Mouse (Mus musculus) c-Kit-positive CD71-positive TER-119-positive erythroid progenitor cells, embryonic 14.5 days (primary cell): ENCODE data around the gene Slc25a5.

Source experiments
- DNase-seq: peaks from one replicate; pipeline ENCODE4 v3.0.0-alpha.2; 2013; ENCODE audit warnings: low spot score

Gene Slc25a5

GRCm38 (mm10) chrX:36803189-36803588 is 7.7 kb downstream of the Slc25a5 start:
- no peak for DNase-seq

- no peak for DNase-seq
These were observed 8.7 kb downstream of the Slc25a5 start for GRCm38 (mm10) chrX:36804196-36804595.

DNA sequence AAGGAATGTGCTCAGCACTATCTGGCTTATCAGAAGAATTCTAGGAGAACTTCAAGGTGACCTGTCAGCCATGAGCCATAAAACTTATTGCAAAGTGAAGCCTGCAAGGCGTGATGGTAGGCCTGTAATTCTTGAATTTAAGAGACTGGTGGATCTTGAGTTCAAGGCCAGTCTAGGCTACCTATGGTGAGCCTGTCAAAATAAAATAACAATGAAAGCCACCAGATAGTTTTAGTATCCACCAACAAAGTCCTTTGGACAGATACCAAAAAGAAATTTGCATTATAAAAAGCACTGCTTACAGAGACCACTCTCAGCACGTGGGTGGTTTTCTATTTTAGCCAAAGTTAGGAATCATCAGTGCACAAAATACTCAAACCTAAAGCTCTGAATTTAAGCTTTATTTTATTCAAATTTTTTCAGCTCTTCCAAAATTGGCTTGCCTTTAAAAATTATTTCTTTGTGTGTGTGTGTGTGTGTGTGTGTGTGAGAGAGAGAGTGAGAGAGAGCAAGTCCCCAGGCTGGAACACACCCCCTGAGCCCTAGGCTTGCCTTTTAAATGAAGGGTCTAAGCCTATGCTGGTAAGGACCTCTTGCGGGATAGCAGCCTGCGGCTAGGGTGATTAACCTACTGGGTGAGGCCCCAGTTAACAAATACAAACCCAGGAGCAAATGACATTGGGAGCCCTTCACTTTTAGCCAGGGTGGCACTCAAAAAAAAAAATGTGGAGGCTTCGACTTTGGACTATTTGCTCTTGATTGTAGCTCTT is 10.2 kb downstream of the Slc25a5 start:
- DNase-seq, result no peak

DNA sequence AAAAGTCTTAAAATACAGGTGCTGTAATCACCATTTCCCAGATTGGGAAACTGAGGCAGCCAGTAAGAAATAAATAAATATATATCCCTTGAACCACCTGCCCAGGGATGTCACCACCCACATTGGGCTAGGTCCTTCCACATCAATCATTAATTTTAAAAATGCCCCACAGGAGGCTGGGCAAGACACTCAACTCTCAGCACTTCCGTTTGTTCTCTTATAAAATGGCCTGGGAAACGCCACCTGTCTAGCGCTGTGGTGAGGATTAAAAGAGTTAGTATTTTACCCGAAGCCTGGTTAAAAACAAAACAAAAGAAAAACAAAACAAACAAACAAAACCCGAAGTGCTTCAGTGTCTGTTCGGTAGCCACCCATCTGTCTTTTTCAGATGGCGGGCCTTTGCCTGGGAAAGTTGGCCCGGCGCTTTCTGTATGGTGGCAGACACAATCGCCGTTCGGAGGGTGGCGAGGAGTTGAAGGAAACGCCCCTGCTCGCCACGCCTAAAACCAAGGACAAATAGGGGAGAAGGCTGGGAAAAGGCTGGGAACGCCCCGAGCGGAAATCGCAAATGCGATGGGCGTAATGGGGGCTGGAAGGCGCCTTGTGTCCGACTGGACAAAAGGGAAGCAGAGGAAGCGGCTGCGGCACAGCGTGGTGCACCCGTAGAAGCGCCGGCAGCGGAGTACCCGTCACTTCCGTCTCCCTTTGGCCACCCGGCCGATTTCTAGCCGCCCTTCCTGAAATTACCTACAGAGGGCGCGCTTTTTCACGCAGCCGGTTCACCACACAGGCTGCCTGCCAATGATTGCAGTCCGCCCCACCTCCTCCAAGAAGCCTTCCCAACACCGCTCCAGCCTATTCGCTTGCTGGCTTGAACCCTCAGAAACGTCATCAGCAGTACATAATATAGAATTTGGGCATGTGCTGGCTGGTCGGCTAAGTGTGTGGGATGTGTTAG is 12.2 kb downstream of the Slc25a5 start:
- peak; percentile 82 for DNase-seq

GRCm38 (mm10) chrX:36808318-36808683 is 12.8 kb downstream of the Slc25a5 start:
- DNase-seq, result no peak

DNA sequence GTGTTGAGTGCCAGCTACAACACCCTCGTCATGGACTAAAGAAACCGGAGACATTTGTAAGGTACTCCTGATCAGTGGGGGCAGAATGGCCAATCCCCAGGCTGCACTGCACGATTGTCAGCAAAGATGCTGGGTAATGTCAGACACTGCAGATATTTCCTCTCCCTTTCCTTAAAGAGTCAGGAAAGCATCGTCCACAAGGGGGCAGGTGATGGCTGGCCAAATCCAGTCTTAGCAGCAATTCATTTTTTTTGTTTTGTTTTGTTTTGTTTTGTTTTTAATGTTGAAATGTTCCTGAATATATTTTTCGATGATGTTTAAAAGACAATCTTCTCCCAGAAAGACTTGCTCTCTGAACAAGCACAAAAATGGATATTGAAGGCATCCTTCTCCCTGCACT is 15.9 kb downstream of the Slc25a5 start:
- DNase-seq, result no peak

DNA sequence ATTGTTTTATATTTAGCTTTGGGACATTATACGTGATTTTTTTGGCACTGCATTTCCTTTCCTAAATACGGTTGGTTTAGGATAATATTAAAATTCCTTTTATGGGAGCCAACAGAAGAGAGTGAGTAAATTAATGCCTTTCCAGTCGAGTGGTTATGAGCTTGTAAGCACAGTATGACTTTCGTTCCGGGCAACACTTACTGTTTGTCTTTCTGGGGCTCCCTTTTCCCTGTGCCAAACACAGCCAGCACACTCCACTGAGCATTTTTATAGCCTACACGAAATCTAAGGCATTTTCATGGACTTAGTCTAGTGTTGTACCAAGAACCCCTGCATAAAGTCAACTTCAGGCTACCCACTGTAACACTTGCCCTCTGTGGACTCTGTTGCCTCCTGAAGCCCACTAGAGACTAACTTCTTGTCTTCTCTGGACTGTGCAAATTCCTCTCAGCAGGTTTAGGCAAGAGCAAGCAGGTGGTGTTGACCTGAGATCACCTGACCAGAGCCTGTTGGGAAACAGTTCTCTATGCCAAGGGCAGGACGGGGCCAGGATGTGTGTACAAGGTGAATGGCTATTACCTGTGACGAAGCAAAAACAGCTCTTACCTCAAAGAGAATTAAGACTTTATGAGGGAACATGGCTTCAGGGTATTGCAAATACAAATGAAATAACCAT is 18.8 kb downstream of the Slc25a5 start:
- no peak for DNase-seq

DNA sequence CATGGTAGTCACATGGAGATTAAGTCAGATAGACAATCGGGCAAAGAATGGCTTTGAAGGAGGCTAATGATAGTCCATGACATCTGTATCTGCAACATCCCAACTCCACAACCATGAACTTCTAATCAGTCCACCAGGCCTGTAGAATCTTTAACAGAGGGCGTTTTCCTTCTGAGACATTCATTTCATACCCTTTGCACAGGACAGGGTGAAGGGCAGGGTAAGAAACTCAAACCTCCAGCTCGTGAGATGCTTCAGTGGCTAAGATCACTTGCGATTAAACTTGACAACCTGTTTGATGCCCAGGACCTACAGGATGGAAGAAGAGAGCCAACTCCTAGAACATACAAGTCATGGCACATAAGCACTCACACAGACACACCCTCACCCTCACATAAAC is 19.6 kb downstream of the Slc25a5 start:
- no peak for DNase-seq

GRCm38 (mm10) chrX:36815439-36815838 is 20.0 kb downstream of the Slc25a5 start:
- DNase-seq, result no peak

- DNase-seq, result no peak
These were observed 21.0 kb downstream of the Slc25a5 start for GRCm38 (mm10) chrX:36816368-36816899.

- DNase-seq, result no peak
These were observed 21.5 kb downstream of the Slc25a5 start for GRCm38 (mm10) chrX:36816953-36817441.

- DNase-seq, result no peak
These were observed 24.1 kb downstream of the Slc25a5 start for GRCm38 (mm10) chrX:36819575-36819974.

DNA sequence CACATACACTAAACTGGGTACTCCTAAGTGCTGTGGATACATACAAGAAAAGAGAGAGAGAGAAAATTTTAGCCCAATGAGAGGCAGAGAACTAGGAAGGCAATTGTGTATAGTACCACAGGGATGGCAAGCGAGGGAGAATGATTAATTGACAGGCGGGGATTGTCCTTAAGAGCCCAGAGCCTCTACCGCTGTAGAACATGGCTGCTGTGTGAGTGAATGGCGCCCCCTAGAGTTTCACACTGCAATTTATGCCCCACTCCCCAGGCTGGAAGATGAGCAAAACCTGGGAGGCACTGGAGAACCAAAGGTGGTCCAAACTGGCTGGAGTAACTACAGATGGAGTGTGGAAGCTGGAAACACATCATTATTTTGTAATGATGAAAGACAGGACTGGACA is 24.8 kb downstream of the Slc25a5 start:
- DNase-seq, result peak; percentile 53

- no peak for DNase-seq
These were observed 28.7 kb downstream of the Slc25a5 start for GRCm38 (mm10) chrX:36823932-36824711.

DNA sequence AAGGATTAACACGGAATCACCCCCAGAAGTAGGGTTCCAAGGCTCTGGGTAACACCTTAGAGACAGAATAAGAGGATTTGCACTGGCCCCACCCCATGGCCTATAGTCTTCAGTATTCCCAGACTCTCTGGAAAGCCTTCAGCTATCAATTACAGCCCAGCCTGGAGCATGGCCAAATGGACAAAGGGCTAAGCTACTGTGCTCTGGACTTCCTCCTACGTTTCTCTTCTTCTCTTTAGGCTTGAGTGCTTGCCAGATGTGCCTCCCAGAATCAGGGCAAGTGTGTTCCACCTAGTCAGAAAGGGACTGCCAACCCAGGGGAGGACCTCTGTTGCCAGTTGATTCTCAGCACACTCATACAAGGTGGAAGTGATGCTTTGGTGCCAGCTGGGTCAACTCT is 29.6 kb downstream of the Slc25a5 start:
- DNase-seq, result no peak

GRCm38 (mm10) chrX:36826873-36827272 is 31.4 kb downstream of the Slc25a5 start:
- no peak for DNase-seq

- DNase-seq, result no peak
These were observed 34.8 kb downstream of the Slc25a5 start for GRCm38 (mm10) chrX:36830271-36830670.

DNA sequence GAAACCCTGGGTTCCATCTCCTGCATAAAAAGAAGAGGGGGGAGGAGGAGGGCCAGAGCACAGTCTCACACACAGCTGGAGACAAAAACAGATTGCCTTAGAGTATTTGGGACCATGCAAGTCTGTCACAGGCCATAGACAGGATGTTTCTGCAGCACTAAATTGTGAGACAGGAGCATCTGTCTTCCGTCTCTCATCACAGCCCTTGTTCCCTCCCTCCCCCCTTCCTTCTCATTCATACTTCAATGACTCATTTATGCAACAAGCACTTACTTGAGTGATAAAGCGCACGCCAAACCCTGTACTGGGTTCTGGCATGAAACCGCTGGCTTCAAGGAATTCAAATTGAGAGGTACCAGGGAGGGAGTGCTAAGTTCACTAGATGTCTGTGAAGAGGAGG is 36.2 kb downstream of the Slc25a5 start:
- no peak for DNase-seq

DNA sequence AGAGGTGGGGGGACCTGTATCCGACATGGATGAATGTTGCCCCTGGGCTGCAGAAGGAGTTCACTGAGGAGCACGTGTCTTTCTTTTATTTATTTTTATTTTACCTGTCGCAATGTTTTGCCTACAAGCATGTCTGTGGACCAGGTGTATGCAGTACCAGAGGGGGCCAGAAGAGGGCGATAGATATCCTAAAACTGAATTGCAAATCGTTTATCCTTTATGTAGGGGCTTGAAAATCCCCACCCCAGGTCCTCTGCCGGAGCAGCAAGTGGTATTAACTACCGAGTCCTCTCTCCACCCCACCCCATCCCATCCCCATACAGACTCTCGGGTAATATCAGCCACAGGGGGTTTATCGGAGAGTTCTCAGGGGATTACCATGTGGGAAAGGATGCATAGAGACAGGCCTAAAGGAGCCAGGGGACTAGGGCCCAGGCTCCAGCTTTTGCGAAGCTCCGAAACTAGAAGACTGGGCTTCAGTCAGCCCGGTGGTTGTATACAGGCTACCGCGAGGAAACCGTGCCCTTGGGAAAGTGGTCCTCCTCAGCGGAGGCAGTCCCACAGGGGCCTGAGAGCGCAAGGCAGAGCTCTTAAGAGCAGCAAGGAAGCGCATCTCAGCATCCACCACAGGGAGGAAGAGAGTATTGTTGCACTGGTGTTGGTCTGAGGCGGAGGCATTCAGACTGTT is 38.1 kb downstream of the Slc25a5 start:
- peak; percentile 59 for DNase-seq

DNA sequence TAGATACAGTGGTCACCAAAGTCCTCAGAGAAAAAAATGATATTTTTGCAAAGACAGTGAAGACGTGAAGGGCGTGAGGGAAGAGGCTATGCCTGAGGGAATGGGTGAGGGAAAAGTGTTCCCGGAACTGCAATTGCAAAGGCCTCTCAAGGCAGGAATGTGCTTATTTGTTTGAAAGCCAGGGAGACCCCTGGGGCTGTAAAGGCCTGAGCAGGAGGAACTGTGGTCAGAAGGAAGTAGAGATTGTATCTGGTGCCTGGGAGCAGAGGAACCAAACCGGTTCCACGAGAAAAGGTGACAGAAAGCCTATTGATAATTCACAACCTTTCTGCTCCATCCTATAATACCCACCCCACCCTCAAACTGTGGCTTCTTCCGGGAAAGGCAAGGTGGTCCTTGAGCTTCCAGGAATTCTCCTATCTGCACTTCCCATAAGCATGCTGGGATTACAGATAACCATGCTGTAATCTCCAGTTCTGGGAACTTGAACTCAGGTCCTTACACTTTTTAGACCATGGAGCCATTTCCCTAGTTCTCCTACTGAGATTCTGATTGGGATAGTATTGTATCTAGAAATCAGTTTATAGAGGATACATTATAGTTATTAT is 41.7 kb downstream of the Slc25a5 start:
- DNase-seq, result peak; percentile 54
